Mouse (Mus musculus) neural tube, embryonic 11.5 days (tissue): ENCODE measurements around the gene Nucks1. TPM values are rescaled to one million over a fixed set of nuclear protein-coding genes. Genes with fewer than 3 reads are reported as not detected.

Source experiments
- ATAC-seq: fragments of 200-750 bp; cut with Nextera tagmentation; 2 replicates; pipeline ENCODE4 v1.8.0; 2017; ENCODE audit warnings: moderate number of reproducible peaks, mild to moderate bottlenecking, moderate TSS enrichment, moderate library complexity; ENCODE audit not compliant: insufficient read depth, low FRiP score, low TSS enrichment
- DNase-seq: peaks from one replicate; pipeline ENCODE4 v3.0.0-alpha.2; 2015; ENCODE audit warnings: low spot score
- H3K27ac ChIP-seq: fragments of 300-500 bp; sonication (generic); 2 replicates; pipeline ENCODE4 v1.5.1; 2014; ENCODE audit warnings: low read depth, mild to moderate bottlenecking, low read length
- H3K27me3 ChIP-seq: fragments of 300-500 bp; sonication (generic); 2 replicates; pipeline ENCODE4 v1.6.1; 2014; ENCODE audit warnings: mild to moderate bottlenecking, low read length, mixed read lengths; ENCODE audit not compliant: control insufficient read depth, insufficient read depth
- H3K36me3 ChIP-seq: fragments of 300-500 bp; sonication (generic); 2 replicates; pipeline ENCODE4 v1.6.1; 2014; ENCODE audit warnings: mild to moderate bottlenecking, low read length, moderate library complexity, mixed read lengths; ENCODE audit not compliant: control insufficient read depth, insufficient read depth
- H3K4me1 ChIP-seq: fragments of 300-500 bp; sonication (generic); 2 replicates; pipeline ENCODE4 v1.6.1; 2014; ENCODE audit warnings: low read length, mixed read lengths; ENCODE audit not compliant: control insufficient read depth, insufficient read depth
- H3K4me2 ChIP-seq: fragments of 300-500 bp; sonication (generic); 2 replicates; pipeline ENCODE4 v1.6.1; 2014; ENCODE audit warnings: low read depth, mild to moderate bottlenecking, moderate library complexity
- H3K4me3 ChIP-seq: fragments of 300-500 bp; sonication (generic); 2 replicates; pipeline ENCODE4 v1.5.1; 2014; ENCODE audit warnings: low read depth, low read length
- H3K9ac ChIP-seq: fragments of 300-500 bp; sonication (generic); 2 replicates; pipeline ENCODE4 v1.6.1; 2014; ENCODE audit warnings: mild to moderate bottlenecking, low read length
- H3K9me3 ChIP-seq: fragments of 300-500 bp; sonication (generic); 2 replicates; pipeline ENCODE4 v1.6.1; 2016; ENCODE audit warnings: low read length; ENCODE audit not compliant: control insufficient read depth
- WGBS: fragments of 180-500 bp; shearing (Covaris S2); extraction: QIAGEN DNeasy Blood & Tissue Kit; methylation state at CpG from one replicate; pipeline ENCODE4 v1.1.7; 2014; 5-methylcytosine and 5-hydroxymethylcytosine counted together
- polyA plus RNA-seq: library from polyadenylated mRNA; unstranded; fragments of >200 nt; fragmentation: Nextera tagmentation; extraction: Ambion mirVana; gene quantifications from 2 replicates; pipeline ENCODE4 v1.2.1, GENCODE M21; 2014

Gene Nucks1
- polyA plus RNA-seq, 1 experiment from 2014 or later: 50.6 TPM

- Histone ChIP-seq H3K9me3 (no peaks in the 10 kb centered on the region), H3K4me3 (no peak overlapping the region), H3K27ac (peak overlapping the region; percentile 95), H3K9ac (peak overlapping the region; percentile 54), H3K27me3 (no peaks in the 10 kb centered on the region), H3K36me3 (no peaks in the 10 kb centered on the region; the same call in 1 of the 2 replicates), H3K4me1 (peaks cover 41% of the 10 kb centered on the region), H3K4me2 (peak overlapping the region; percentile 35)
- ATAC-seq (no peak; the same call in 1 of the 2 replicates), DNase-seq (no peak)
- WGBS: 20% methylated on average over 13 of the region's 13 CpGs
Observed at GRCm38 (mm10) chr1:131972498-131973334, 62.4 kb downstream of the Nucks1 start.

DNA sequence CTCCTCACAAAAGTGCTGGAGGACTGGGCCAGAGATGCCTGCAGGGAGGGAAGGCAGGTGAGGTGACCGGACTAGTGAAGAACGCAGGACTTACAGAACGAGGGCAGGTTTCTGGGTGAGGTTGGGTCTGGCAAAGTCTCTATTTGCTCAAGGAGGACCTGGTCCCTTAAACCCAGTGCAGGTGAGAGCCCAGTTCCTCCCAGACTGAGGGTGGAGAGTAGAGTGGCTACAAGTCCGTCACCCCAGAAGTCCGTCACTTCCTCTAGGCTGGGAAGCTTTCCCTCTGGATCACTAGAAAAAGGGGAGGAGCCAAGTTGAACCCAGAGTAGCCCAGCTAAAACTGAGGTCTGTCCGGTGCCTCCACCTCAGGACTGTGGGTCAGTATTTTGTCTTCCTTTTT is 63.7 kb downstream of the Nucks1 start:
- WGBS: 71% methylated on average over 6 of the region's 6 CpGs
- H3K27ac ChIP-seq: no peak overlapping the region
- H3K9ac ChIP-seq: no peak overlapping the region

GRCm38 (mm10) chr1:131976886-131977285 is 66.6 kb downstream of the Nucks1 start:
- Histone ChIP-seq H3K36me3 (no peaks in the 10 kb centered on the region), H3K27ac (no peak overlapping the region), H3K9me3 (no peaks in the 10 kb centered on the region), H3K4me3 (no peak overlapping the region), H3K4me2 (no peak overlapping the region), H3K9ac (no peak overlapping the region), H3K4me1 (peaks cover 24% of the 10 kb centered on the region), H3K27me3 (no peaks in the 10 kb centered on the region)
- 90% methylated on average over 5 of the region's 5 CpGs for WGBS
- DNase-seq (no peak), ATAC-seq (no peak)

More for the DNA sequence above, 63.7 kb downstream of the Nucks1 start:
- Histone ChIP-seq H3K4me3 (no peak overlapping the region), H3K4me2 (no peak overlapping the region), H3K36me3 (no peaks in the 10 kb centered on the region; the same call in 1 of the 2 replicates), H3K27me3 (no peaks in the 10 kb centered on the region), H3K9me3 (no peaks in the 10 kb centered on the region), H3K4me1 (peaks cover 41% of the 10 kb centered on the region)
- peak; percentile 7 for DNase-seq
- no peak for ATAC-seq

GRCm38 (mm10) chr1:131980471-131980870 is 70.1 kb downstream of the Nucks1 start:
- Histone ChIP-seq H3K27me3 (no peaks in the 10 kb centered on the region), H3K4me3 (no peak overlapping the region), H3K4me2 (no peak overlapping the region), H3K9ac (no peak overlapping the region), H3K36me3 (no peaks in the 10 kb centered on the region), H3K9me3 (no peaks in the 10 kb centered on the region), H3K4me1 (peaks cover 3% of the 10 kb centered on the region; the same call in 1 of the 2 replicates), H3K27ac (no peak overlapping the region)
- 23% methylated on average over 2 of the region's 2 CpGs for WGBS
- ATAC-seq (no peak), DNase-seq (no peak)

DNA sequence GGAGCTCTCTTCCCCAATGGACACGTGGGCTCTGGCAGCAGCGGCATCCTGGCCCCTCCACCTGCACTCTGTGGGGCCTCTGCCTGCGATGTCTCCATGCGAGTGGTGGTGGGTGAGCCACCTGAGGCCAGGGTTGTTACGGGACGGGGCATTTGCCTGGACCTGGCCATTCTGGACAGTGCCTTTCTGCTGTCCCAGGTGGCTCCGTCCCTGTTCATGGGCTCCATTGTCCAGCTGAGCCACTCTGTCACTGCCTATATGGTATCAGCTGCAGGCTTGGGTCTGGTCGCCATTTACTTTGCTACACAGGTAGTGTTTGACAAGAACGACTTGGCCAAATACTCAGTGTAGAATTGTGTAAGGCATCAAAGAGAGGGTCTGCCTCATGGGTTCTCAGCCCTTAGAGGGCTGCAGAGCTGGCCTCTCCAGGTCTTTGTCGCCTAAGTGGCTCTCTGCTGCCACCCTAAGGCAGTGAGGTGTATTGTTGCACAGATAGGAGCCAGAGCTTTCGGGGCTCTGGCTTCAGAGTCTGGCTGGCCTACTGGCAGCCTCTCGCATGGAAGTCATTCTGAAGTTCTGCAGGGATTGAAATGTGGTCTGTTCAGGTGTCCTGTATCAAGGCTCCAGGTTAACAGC is 71.2 kb downstream of the Nucks1 start:
- peak; percentile 84 for DNase-seq
- Histone ChIP-seq H3K27ac (no peak overlapping the region), H3K4me3 (no peak overlapping the region), H3K4me2 (no peak overlapping the region), H3K9me3 (no peaks in the 10 kb centered on the region), H3K27me3 (no peaks in the 10 kb centered on the region), H3K36me3 (no peaks in the 10 kb centered on the region), H3K9ac (no peak overlapping the region), H3K4me1 (no peaks in the 10 kb centered on the region)
- WGBS: 57% methylated on average over 12 of the region's 12 CpGs
- ATAC-seq: peak; percentile 67

DNA sequence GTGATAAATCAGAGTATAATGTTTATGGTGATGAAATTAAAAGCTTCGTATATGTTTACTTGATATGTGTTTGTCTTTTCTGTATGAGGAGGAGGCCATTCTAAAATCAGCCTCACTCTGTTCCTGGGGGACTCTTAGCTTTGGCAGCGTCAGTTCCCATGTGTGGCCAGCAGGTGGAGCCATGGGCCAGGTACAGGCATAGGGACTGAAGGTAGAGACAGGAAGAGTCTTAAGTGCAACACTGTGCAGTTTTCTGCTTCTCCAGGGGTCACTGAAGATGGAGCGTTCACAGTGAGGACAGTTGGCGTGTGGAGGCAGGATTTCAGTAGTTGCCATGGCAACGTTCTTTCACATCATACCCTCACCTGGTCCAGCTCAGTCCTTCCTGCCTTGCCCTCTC is 72.6 kb downstream of the Nucks1 start:
- Histone ChIP-seq H3K4me1 (no peaks in the 10 kb centered on the region), H3K27ac (no peak overlapping the region), H3K9me3 (no peaks in the 10 kb centered on the region), H3K36me3 (no peaks in the 10 kb centered on the region), H3K27me3 (no peaks in the 10 kb centered on the region), H3K4me3 (no peak overlapping the region), H3K9ac (no peak overlapping the region), H3K4me2 (no peak overlapping the region)
- 23% methylated on average over 5 of the region's 5 CpGs for WGBS
- ATAC-seq: no peak
- peak; percentile 77 for DNase-seq

DNA sequence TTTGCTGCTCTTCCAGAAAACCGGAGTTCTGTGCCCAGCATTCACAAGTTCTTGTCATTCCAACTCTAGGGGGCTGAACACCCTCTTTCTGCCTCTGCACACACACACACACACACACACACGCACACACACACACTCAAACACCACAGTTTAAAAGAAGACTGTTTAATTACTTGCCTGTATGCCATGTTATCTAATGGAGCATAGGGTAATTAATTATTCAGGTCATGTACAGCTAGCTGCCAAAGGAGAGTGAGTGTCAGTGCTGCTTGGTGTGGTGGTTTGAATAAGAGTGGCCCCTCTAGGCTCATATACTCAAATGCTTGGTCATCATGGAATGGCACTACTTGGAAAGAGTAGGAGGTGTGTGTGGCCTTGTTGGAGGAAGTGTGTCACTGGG is 73.5 kb downstream of the Nucks1 start:
- DNase-seq: no peak
- Histone ChIP-seq H3K36me3 (no peaks in the 10 kb centered on the region), H3K27me3 (no peaks in the 10 kb centered on the region), H3K27ac (no peak overlapping the region), H3K4me1 (no peaks in the 10 kb centered on the region), H3K9ac (no peak overlapping the region), H3K4me2 (no peak overlapping the region), H3K9me3 (no peaks in the 10 kb centered on the region), H3K4me3 (no peak overlapping the region)
- 82% methylated on average over 2 of the region's 2 CpGs for WGBS
- no peak for ATAC-seq
